Mouse (Mus musculus): ENCODE results near the gene Exoc6. TPM values are rescaled to one million over a fixed set of nuclear protein-coding genes. Genes with fewer than 3 reads are reported as not detected.

Exoc6 gene
- polyA plus RNA-seq, 1 experiment = 11.2 TPM

GRCm38 (mm10) chr19:37690716-37691115, 140.5 kb downstream of the Exoc6 start:
- DNase-seq (ENCODE audit: low read depth) = no peak

- DNase-seq (ENCODE audit: low read depth) = no peak
Measured at GRCm38 (mm10) chr19:37692879-37693278, 142.7 kb downstream of the Exoc6 start.

- DNase-seq (ENCODE audit: low read depth) = no peak
Measured at GRCm38 (mm10) chr19:37695146-37695545, 144.9 kb downstream of the Exoc6 start.

- DNase-seq (ENCODE audit: low read depth) = no peak
Measured at GRCm38 (mm10) chr19:37695762-37696602, 145.8 kb downstream of the Exoc6 start.

- DNase-seq (ENCODE audit: low read depth) = no peak
Measured at GRCm38 (mm10) chr19:37696603-37697334, 146.6 kb downstream of the Exoc6 start.

GRCm38 (mm10) chr19:37697335-37697636, 147.1 kb downstream of the Exoc6 start:
- no peak for DNase-seq (ENCODE audit: low read depth)

GRCm38 (mm10) chr19:37697651-37698272, 147.5 kb downstream of the Exoc6 start, which contains the start of gene Cyp26a1:
TSS of gene Cyp26a1 (plus strand) at chr19:37697798.
- no peak for DNase-seq (ENCODE audit: low read depth)

GRCm38 (mm10) chr19:37698273-37699160, 148.3 kb downstream of the Exoc6 start:
- DNase-seq (ENCODE audit: low read depth) = no peak

- DNase-seq (ENCODE audit: low read depth) = no peak
Measured at GRCm38 (mm10) chr19:37699711-37700110, 149.5 kb downstream of the Exoc6 start.

- DNase-seq (ENCODE audit: low read depth) = no peak
Measured at GRCm38 (mm10) chr19:37702377-37703076, 152.3 kb downstream of the Exoc6 start.

- DNase-seq (ENCODE audit: low read depth) = no peak
Measured at GRCm38 (mm10) chr19:37703902-37704509, 153.8 kb downstream of the Exoc6 start.

- no peak for DNase-seq (ENCODE audit: low read depth)
Measured at GRCm38 (mm10) chr19:37705722-37706121, 155.5 kb downstream of the Exoc6 start.

- no peak for DNase-seq (ENCODE audit: low read depth)
Measured at GRCm38 (mm10) chr19:37714681-37715080, 164.5 kb downstream of the Exoc6 start.

- DNase-seq (ENCODE audit: low read depth) = no peak
Measured at GRCm38 (mm10) chr19:37715980-37716379, 165.8 kb downstream of the Exoc6 start.

GRCm38 (mm10) chr19:37716524-37717175, 166.4 kb downstream of the Exoc6 start:
- no peak for DNase-seq (ENCODE audit: low read depth)

- DNase-seq (ENCODE audit: low read depth) = no peak
Measured at GRCm38 (mm10) chr19:37719166-37719565, 168.9 kb downstream of the Exoc6 start.

- no peak for DNase-seq (ENCODE audit: low read depth)
Measured at GRCm38 (mm10) chr19:37724591-37724990, 174.4 kb downstream of the Exoc6 start.

- DNase-seq (ENCODE audit: low read depth) = no peak
Measured at GRCm38 (mm10) chr19:37726585-37726984, 176.4 kb downstream of the Exoc6 start.

GRCm38 (mm10) chr19:37727366-37727765, 177.1 kb downstream of the Exoc6 start:
- no peak for DNase-seq (ENCODE audit: low read depth)
